Mouse (Mus musculus): Measurements from ENCODE around the gene Arid3a.

GRCm38 (mm10) chr10:79914948-79915596 lies 11.8 kb upstream of the Arid3a start:
- TF ChIP-seq CTCF (IDR thresholded peaks at IDR 0.05; ENCODE audit: low read depth, low read length) (no peak), POLR2A (IDR thresholded peaks at IDR 0.05; ENCODE audit: extremely low read depth, insufficient read depth, low read length) (no peak)

Measured in liver, adult 2 months (tissue).